Mouse (Mus musculus): Measurements from ENCODE around the gene Hspa1l. TPM values are rescaled to one million over a fixed set of nuclear protein-coding genes. Genes with fewer than 3 reads are reported as not detected.

Hspa1l gene
- polyA plus RNA-seq, 1 experiment from 2014 or later: 0.25 TPM

GRCm38 (mm10) chr17:34949553-34949969 lies 22.9 kb upstream of the Hspa1l start:
- Histone ChIP-seq H3K4me2 (replicated peaks; ENCODE audit: low read depth) (0 out of 2 replicates have a peak overlapping the region, but pooled peaks have one; percentile 17), H3K36me3 (ENCODE audit: control insufficient read depth, insufficient read depth) (0 out of 2 replicates have a peak, but pooled peaks cover 6% of the 10 kb centered on the region), H3K27ac (ENCODE audit: low read depth, low read length) (peak overlapping the region; percentile 88), H3K9me3 (ENCODE audit: control insufficient read depth) (no peaks in the 10 kb centered on the region), H3K4me1 (replicated peaks; ENCODE audit: control insufficient read depth, insufficient read depth, low read length) (no peaks in the 10 kb centered on the region; the same call in 1 of the 2 replicates), H3K4me3 (ENCODE audit: low read depth, low read length) (no peak overlapping the region), H3K9ac (ENCODE audit: low read depth, low read length) (no peak overlapping the region), H3K27me3 (replicated peaks; ENCODE audit: control insufficient read depth, insufficient read depth, low read length) (no peaks in the 10 kb centered on the region)
- no peak for ATAC-seq
- WGBS: 45% methylated on average over 4 of the region's 4 CpGs
- no peak for TF ChIP-seq CTCF (IDR thresholded peaks at IDR 0.05; ENCODE audit: low read depth)

GRCm38 (mm10) chr17:34950514-34951455 lies 21.7 kb upstream of the Hspa1l start:
- TF ChIP-seq CTCF (IDR thresholded peaks at IDR 0.05; ENCODE audit: low read depth): peak; percentile 52
- H3K4me3 ChIP-seq (ENCODE audit: low read depth, low read length): peak overlapping the region; percentile 84
- ATAC-seq: peak; percentile 80
- no peaks in the 10 kb centered on the region for H3K9me3 ChIP-seq (ENCODE audit: control insufficient read depth)
- H3K27me3 ChIP-seq (replicated peaks; ENCODE audit: control insufficient read depth, insufficient read depth, low read length): no peaks in the 10 kb centered on the region
- peak overlapping the region; percentile 79 for H3K9ac ChIP-seq (ENCODE audit: low read depth, low read length)
- 0 out of 2 replicates have a peak, but pooled peaks cover 6% of the 10 kb centered on the region for H3K36me3 ChIP-seq (ENCODE audit: control insufficient read depth, insufficient read depth)
- WGBS: 14% methylated on average over 10 of the region's 10 CpGs
- no peaks in the 10 kb centered on the region; the same call in 1 of the 2 replicates for H3K4me1 ChIP-seq (replicated peaks; ENCODE audit: control insufficient read depth, insufficient read depth, low read length)
- H3K27ac ChIP-seq (ENCODE audit: low read depth, low read length): peak overlapping the region; percentile 88
- peak overlapping the region; percentile 75 for H3K4me2 ChIP-seq (replicated peaks; ENCODE audit: low read depth)

GRCm38 (mm10) chr17:34951636-34952377 lies 20.7 kb upstream of the Hspa1l start:
- peak overlapping the region; percentile 79 for H3K9ac ChIP-seq (ENCODE audit: low read depth, low read length)
- H3K4me1 ChIP-seq (replicated peaks; ENCODE audit: control insufficient read depth, insufficient read depth, low read length): no peaks in the 10 kb centered on the region; the same call in 1 of the 2 replicates
- peak overlapping the region; percentile 75 for H3K4me2 ChIP-seq (replicated peaks; ENCODE audit: low read depth)
- H3K9me3 ChIP-seq (ENCODE audit: control insufficient read depth): no peaks in the 10 kb centered on the region
- peak overlapping the region; percentile 88 for H3K27ac ChIP-seq (ENCODE audit: low read depth, low read length)
- under 1% methylated on average over 29 of the region's 29 CpGs for WGBS
- no peaks in the 10 kb centered on the region for H3K27me3 ChIP-seq (replicated peaks; ENCODE audit: control insufficient read depth, insufficient read depth, low read length)
- H3K36me3 ChIP-seq (ENCODE audit: control insufficient read depth, insufficient read depth): 0 out of 2 replicates have a peak, but pooled peaks cover 6% of the 10 kb centered on the region
- no peak for ATAC-seq
- TF ChIP-seq CTCF (IDR thresholded peaks at IDR 0.05; ENCODE audit: low read depth): no peak
- peak overlapping the region; percentile 84 for H3K4me3 ChIP-seq (ENCODE audit: low read depth, low read length)

GRCm38 (mm10) chr17:34952378-34953040 lies 20.0 kb upstream of the Hspa1l start:
- peak; percentile 48 for ATAC-seq
- peak overlapping the region; percentile 79 for H3K9ac ChIP-seq (ENCODE audit: low read depth, low read length)
- H3K27me3 ChIP-seq (replicated peaks; ENCODE audit: control insufficient read depth, insufficient read depth, low read length): no peaks in the 10 kb centered on the region
- no peaks in the 10 kb centered on the region for H3K9me3 ChIP-seq (ENCODE audit: control insufficient read depth)
- 0 out of 2 replicates have a peak, but pooled peaks cover 6% of the 10 kb centered on the region for H3K36me3 ChIP-seq (ENCODE audit: control insufficient read depth, insufficient read depth)
- under 1% methylated on average over 23 of the region's 23 CpGs for WGBS
- no peaks in the 10 kb centered on the region; the same call in 1 of the 2 replicates for H3K4me1 ChIP-seq (replicated peaks; ENCODE audit: control insufficient read depth, insufficient read depth, low read length)
- peak; percentile 78 for TF ChIP-seq CTCF (IDR thresholded peaks at IDR 0.05; ENCODE audit: low read depth)
- peak overlapping the region; percentile 75 for H3K4me2 ChIP-seq (replicated peaks; ENCODE audit: low read depth)
- peak overlapping the region; percentile 88 for H3K27ac ChIP-seq (ENCODE audit: low read depth, low read length)
- peak overlapping the region; percentile 84 for H3K4me3 ChIP-seq (ENCODE audit: low read depth, low read length)

- H3K27ac ChIP-seq (ENCODE audit: low read depth, low read length): no peak overlapping the region
- peak overlapping the region; percentile 75; the same call in 1 of the 2 replicates for H3K4me2 ChIP-seq (replicated peaks; ENCODE audit: low read depth)
- ATAC-seq: no peak
- no peaks in the 10 kb centered on the region for H3K27me3 ChIP-seq (replicated peaks; ENCODE audit: control insufficient read depth, insufficient read depth, low read length)
- no peaks in the 10 kb centered on the region for H3K9me3 ChIP-seq (ENCODE audit: control insufficient read depth)
- H3K4me1 ChIP-seq (replicated peaks; ENCODE audit: control insufficient read depth, insufficient read depth, low read length): no peaks in the 10 kb centered on the region; the same call in 1 of the 2 replicates
- H3K4me3 ChIP-seq (ENCODE audit: low read depth, low read length): no peak overlapping the region
- H3K9ac ChIP-seq (ENCODE audit: low read depth, low read length): no peak overlapping the region
- no peak for TF ChIP-seq CTCF (IDR thresholded peaks at IDR 0.05; ENCODE audit: low read depth)
- WGBS: 79% methylated on average over 3 of the region's 3 CpGs
- H3K36me3 ChIP-seq (ENCODE audit: control insufficient read depth, insufficient read depth): 0 out of 2 replicates have a peak, but pooled peaks cover 6% of the 10 kb centered on the region
Measured at GRCm38 (mm10) chr17:34953258-34953657, 19.2 kb upstream of the Hspa1l start.
